Mouse (Mus musculus) C2C12 (cell line): ENCODE measurements around the gene Gm15557. TPM values are rescaled to one million over a fixed set of nuclear protein-coding genes. Genes with fewer than 3 reads are reported as not detected.

ENCODE experiments used
- polyA plus RNA-seq: library from polyadenylated mRNA; unstranded; fragments of >200 nt; fragmentation: generic; extraction: Trizol; gene quantifications from one replicate; pipeline ENCODE4 v1.2.1, GENCODE M21; 2012; ENCODE audit warnings: missing spikeins

Gm15557 gene
- polyA plus RNA-seq, 1 experiment = not detected

Other genes starting within 250 kb of the Gm15557 start
- gene Trpc4ap, start 248.3 kb upstream of the Gm15557 start, polyA plus RNA-seq = 70.5 TPM
- gene Edem2, start 211.3 kb upstream of the Gm15557 start, polyA plus RNA-seq = 19.0 TPM
- gene Gm17581, start 204.9 kb upstream of the Gm15557 start, polyA plus RNA-seq = not detected
- 4.4 TPM for gene Procr, start 189.6 kb upstream of the Gm15557 start, polyA plus RNA-seq
- 0.04 TPM for gene Mmp24, start 165.4 kb upstream of the Gm15557 start, polyA plus RNA-seq
- 32.9 TPM for gene BC029722, start 121.3 kb upstream of the Gm15557 start, polyA plus RNA-seq
- 340 TPM for gene Eif6, start 113.8 kb upstream of the Gm15557 start, polyA plus RNA-seq
- gene Fam83c, start 105.9 kb upstream of the Gm15557 start, polyA plus RNA-seq = 0.02 TPM
- 47.6 TPM for gene Uqcc1, start 10.4 kb upstream of the Gm15557 start, polyA plus RNA-seq
- not detected for gene Gdf5, start 4.6 kb downstream of the Gm15557 start, polyA plus RNA-seq
- gene Cep250, start 15.7 kb downstream of the Gm15557 start, polyA plus RNA-seq = 24.1 TPM
- 0.09 TPM for gene 6430550D23Rik, start 67.2 kb downstream of the Gm15557 start, polyA plus RNA-seq
- 230 TPM for gene Ergic3, start 67.3 kb downstream of the Gm15557 start, polyA plus RNA-seq
- gene Fer1l4, start 112.2 kb downstream of the Gm15557 start, polyA plus RNA-seq = not detected
- 2.3 TPM for gene Spag4, start 124.4 kb downstream of the Gm15557 start, polyA plus RNA-seq
- gene Cpne1, start 171.2 kb downstream of the Gm15557 start, polyA plus RNA-seq = 54.6 TPM
- gene Rbm12, start 171.2 kb downstream of the Gm15557 start, polyA plus RNA-seq = 6.4 TPM
- gene Gm28036, start 186.4 kb downstream of the Gm15557 start, polyA plus RNA-seq = 15.3 TPM
- 287 TPM for gene Romo1, start 203.3 kb downstream of the Gm15557 start, polyA plus RNA-seq
- 33.7 TPM for gene Nfs1, start 203.5 kb downstream of the Gm15557 start, polyA plus RNA-seq
- gene Rbm39, start 239.5 kb downstream of the Gm15557 start, polyA plus RNA-seq = 51.3 TPM